Mouse (Mus musculus) right cerebral cortex, postnatal 10 days (tissue): Measurements from ENCODE around the gene Sox5.

Source experiments
- DNase-seq, 2 experiments: peaks; one replicate each; pipeline ENCODE4 v3.0.0; 2021; ENCODE audit warnings: low spot score in 2 of 2

Gene Sox5

DNA sequence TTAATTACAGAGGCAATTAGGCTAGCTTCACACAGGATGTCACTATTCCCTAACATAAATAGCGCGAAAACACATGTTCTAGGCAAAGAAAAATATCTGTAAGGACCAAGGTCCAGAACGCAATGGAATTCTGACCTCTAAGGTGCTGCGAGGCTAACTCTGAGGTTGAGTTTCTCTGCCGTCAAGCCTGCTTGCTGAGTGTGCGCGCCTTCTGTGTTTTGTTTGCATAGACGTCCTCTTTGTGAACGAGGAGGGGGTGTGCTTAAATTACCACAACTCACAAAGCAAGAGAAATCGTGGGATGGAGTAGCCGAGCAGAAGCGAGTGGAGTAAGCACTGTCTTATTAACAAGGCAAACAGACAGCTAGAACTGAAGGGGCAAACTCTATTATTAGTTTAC, 202.5 kb downstream of the Sox5 start:
- no peak for DNase-seq

DNA sequence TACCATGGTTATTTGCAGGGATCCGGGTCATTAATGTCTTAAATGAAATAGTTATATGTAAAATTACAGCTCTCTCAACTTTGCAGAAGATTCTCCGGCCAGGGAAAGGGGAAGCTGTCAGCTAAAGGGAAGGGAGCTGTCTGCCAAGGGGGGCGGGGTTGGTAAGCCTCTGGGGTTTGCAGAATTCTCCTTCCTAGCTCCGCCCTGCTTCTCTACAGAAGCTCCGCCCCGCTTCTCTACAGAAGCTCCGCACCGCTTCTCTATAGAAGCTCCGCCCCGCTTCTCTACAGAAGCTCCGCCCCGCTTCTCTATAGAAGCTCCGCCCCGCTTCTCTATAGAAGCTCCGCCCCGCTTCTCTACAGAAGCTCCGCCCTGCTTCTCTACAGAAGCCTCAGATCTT, 210.9 kb downstream of the Sox5 start:
- DNase-seq: no peak

DNA sequence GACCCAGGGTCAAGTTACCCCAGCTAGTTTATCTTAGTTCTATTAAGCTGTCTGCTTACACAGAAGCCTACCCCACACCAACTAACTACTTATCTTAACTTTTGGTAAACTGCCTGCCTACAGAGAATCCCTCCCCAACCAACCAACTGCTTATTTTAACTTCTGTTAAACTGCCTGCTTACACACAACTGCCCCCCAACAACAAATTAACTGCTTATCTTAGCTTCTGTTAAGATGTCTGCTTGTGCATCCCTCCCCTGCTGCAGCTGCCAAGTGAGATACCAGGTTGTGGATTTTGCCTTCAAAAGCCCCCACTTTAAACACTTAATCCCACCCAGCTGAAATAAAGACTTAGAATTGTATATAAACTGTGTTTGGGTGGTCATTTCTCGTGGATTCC, 215.9 kb downstream of the Sox5 start:
- DNase-seq: no peak

DNA sequence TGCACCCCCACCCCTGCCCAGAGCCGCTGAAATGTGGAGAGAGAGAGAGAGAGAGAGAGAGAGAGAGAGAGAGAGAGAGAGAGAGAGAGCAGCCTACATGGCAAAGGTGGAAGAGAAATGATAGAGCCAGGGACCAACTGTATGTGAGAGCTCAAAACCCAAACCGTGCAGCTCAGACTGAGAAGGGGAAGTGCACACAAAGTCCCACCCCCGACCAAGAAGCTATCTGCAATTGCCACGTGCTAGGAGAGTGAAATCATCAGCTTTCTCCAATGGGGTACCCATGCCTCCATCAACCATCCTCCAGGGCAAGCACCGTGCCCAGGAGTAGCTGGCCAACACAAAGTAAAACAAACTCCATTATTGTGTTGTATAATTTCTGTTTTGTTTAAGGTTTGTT, 220.1 kb downstream of the Sox5 start:
- DNase-seq: no peak

DNA sequence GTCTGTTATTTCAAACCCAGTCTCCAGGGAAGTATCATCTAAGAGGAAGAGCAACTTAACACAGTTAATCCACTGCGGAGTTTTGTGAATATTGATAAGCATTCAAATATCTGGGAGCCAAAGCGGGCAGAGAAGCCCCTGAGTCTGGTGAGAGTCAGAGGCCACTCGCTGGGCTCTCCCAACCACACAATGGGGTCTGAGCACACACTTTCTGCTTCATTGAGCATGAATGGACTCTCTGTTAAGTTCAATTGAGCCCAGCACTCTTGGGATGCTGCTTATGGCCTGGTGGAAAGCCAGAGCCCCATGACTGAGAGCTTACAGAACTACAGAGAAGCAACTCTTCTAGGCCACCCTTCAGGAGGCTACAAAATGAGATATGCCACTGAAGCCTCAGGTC, 221.6 kb downstream of the Sox5 start:
- DNase-seq: no peak

DNA sequence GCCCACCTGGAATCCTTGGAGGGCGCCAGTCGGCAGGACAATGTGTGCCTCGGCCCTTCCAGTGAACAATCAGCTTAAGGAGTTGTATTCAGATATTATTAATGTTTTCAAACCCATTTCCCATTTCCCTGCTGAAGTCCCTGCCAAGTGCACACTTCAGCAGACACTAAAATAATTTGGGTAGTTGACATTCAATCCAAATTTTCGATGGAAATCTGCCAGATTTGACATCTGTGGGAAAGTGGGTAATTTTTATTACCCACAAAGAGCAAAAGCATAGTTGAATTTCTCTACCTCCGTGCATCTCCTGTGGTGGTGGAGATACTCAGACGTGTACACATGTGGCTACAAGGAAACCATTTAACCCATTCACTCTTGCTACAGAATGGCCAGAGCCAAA, 228.3 kb downstream of the Sox5 start:
- DNase-seq: no peak

DNA sequence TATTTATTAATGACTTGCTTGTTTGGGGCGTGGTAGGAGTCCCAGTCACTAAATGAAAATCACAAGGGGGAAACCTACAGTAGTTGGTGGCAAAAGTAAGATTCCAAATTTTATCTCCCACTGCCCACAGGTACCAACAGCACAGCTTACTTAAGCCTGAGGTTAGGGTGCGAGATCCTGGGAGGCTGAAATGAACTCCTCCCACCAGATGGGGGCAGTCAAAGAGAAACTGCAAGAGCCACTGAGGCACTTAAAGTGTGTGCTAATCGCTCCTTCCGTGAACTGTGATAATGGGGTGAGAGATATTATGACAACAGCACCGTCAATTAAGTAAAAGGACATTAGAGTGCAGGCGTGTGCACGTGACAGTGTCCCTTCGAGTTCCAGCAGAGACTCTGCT, 232.8 kb downstream of the Sox5 start:
- DNase-seq: no peak

DNA sequence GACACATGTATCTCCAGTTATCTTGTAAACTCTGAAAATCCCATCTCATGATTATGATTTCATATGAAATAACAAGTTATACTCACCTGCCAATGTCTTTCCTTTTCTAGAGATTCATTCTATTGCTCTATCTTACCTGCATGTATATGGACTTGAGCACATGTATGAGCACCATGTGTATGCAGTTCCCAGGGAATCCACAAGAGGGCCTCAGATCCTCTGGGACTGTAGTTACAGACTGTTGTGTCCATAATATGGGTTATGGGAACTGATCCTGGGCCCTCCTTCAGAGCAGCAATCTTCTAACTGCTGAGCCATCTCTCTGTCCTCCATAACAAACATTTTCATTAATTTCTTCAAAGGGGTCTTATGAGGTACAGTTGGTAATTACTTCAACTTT, 234.6 kb downstream of the Sox5 start:
- no peak for DNase-seq

DNA sequence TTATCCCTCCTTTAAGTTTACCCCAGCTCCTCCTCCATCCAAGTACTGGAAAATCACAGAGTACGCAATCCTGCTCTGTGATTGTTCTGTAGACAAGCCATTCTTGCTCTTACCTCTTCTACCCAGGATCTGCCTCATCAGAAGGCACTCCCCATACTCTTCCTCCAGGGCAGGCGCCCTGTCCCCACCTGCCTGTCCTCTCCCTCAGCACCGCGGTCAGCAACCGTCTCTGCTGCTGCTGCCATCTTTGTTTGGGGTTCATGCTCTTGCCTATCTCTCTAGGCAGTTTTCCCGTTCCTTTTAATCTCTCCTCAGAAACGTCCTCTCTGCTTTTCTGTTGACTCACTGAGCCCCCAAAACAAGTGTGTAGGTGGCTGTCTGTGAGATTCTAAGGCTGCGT, 236.2 kb downstream of the Sox5 start:
- no peak for DNase-seq

DNA sequence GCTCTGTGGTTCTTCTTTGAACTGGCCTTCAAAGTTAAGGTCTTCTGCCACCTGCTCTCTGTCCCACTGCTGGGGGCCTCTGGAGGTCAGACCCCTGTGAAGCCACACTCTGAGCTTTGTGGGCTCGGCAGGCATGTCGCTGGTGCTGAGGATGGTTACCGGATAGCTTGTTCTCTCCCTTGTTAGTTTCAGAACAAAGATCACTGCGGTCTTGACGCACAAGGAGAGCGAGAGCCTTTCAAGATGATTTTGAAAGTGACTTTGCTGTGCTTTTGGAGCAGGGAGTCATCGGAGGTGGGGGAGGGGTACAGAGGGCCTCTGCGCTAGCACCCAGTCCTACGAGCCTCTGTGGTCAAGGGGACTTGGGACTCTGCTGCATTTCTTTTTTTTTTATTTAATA, 240.5 kb downstream of the Sox5 start:
- DNase-seq: no peak

DNA sequence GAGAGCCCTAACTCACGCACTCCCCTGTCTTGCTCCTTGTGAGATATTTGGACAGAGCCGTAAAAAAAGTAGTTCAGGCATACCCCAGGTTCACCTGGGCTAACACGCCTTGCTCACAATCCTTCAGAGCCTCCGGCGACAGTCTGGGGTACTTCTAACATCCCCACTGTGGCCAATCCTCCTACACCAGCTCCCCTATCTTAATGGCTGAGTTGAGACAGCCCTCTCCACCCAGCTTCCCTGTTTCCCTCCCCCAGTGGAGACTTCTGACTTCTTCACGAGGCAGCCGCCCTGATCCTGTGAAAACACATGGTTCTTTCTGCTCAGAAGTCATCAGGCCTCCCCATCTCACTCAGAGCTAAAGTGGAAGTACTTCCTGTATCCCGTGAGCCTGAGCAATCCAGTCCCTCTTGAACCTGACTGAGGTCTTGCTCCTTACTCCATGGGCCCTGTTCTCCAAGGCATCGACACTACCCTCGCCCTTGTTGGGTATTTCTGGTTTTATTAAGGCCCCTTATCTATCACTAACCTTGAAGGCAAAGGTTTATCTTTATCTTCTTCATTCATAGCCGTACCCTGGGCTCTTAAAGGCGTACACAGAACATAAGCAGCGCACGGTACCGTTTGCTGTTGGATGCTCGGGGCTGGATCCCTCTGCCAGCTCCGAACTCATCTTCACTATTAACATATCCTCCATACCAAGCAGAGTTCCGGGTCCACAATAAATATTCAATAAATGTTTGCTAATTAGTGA, 242.2 kb downstream of the Sox5 start:
- DNase-seq: no peak

DNA sequence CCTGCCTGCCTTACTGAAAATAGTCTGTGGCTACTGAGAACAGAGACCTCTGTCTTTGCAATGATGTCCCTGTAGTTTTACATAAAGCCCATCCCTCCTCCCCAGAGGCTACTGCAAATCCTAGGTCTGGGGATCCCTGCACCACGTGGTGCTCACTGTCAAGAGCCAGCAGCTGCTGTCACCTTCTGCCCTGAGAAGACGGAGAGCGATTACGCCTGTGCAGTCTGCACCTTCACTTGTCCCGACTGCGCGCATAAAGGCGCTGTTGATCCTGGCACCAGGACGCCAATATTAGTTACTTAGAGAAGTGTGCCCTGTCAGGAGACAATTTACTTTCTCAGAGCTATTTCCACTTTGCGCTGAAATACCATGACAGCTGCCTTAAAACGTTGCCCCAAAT, 258.3 kb downstream of the Sox5 start:
- no peak for DNase-seq

DNA sequence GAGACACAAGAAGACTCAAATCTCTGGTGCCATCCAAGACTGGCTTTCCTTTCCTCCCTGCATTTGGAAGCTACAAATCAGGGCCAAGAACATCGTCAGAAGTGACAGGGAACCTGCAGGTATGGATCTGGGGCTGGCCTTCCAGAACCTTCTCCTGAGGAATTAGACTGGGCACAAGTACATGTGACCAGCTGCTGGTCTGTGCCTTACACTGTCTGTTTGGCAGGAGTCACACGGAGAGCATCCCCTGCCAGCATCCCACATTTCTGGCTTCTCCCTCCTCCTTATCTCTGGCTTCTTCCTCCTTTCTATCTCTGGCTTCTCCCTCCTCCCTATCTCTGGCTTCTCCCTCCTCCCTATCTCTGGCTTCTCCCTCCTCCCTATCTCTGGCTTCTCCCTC, 263.0 kb downstream of the Sox5 start:
- no peak for DNase-seq

DNA sequence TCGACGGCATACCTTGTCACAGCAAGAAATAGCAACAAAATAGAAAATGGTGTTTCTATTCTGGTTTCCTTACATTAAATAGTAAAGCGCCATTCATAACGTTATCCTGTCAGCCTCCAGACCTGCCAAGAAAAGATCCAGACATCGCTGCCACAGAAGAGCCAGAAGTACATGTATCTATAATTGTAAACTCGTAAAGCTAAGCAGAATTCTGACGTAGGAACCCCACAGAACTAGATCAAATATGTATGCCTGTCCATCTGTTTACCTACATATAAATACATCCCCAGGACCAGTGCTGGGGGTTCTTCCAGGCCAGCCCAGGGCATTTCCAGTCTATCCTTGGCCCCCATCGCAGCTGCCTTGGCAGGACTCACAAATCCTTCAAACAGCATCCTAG, 265.9 kb downstream of the Sox5 start:
- DNase-seq: no peak

DNA sequence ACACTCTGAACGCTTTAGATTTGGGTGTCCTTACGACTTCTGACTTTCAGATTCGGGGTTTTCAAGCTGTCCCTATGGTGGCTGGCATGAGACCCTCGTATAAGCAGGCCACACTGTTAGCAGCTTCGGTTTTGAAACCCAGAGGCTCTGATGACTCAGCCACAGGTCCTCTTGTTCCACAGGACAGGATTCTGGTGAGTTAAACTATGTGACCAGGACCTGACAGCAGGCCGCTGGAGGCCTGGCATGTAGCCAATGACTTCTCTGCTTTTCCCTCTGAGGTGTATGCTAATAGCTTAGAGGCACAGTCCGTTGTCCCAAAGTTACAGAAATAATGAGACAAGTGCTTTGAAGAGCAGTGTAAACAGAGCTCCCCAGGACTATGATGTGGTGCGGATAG, 268.0 kb downstream of the Sox5 start:
- no peak for DNase-seq

DNA sequence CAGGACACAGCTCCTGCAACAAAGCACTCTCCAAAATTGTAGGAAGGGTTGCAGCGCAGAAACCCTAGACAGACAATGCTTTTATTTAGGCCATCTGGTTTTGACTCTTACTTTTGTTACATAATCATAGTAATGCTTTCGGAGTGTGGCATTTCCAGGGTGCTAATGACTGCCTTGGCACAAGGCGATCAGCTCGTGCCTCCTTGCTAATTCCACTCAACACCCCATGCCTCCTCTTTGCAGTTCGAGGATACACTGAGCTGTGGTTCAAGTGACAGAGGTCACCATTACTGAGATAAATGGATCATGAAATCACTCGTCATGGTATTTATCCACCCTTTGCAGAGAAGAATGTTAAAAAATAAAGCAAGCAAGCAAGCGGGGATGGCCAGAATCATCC, 269.9 kb downstream of the Sox5 start:
- DNase-seq: no peak

DNA sequence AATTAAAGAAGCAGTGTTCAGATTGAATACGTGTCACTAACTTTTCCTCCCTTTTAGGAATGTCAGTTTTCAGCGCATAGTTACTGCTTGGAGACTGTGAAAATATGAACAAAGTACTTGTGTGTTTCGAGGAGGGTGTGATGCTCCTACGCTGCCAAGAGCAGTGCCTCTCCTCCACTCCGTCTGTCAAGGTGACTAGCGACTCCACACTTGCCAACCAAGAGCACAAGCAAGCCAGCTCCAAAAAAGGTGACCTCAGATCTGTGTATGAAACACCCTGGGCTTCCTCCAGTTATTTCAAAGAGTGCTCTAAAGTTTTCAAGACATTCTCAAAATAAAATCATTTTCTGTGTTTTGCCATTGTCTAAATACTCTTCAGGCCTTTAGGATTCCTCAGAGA, 271.6 kb downstream of the Sox5 start:
- no peak for DNase-seq

DNA sequence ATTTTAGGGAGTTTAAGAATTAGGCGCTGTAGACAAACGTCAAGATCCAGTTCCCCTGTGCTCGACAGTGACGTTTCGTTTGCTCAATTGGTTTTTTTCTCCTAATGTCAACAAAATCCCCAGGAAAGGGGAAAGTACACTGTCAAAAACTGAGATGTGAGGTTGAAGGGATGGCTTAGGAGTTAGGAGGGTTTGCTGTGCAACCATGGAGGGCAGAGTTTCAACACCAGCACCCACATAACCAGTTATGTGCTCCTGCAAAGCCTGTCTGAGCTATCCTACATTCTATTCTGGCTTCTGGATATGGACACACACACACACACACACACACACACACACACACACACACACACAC, 277.6 kb downstream of the Sox5 start:
- no peak for DNase-seq

DNA sequence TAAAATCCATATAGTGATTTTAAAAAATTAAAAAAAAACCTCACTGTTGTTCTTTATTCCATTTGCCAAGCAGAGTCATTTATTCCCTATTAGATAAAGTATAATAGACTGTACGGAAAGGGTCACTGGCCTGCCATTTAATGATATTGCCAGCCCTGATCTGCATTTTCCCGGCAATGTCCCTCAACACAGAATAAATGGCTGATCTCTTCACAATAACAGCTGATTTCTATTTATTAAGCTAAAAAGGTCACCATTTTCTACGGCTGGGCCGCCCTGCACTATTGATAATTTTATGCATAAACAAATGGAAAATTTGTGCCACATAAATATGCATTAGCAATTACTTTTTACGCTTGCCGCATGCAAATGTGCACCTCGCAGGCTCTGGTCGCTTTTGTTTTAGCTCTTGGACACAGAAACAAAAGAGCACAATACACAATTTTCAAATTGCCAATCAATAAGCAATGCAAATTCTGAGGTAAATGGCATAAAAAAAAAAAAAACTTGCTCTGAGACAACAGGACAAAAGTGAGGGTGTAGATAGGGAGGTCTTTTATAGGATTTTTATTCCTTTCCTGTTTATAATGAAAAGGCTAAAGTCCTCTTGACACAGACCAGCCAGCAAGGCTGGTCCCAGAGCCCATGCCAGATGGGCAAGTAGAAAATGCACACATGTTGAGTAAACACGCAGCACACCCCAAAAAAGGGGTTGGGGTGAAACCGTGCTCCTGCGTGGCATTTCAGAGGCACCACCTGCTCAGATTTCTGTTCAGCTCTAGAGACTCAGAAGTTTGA, 278.2 kb downstream of the Sox5 start:
- DNase-seq: no peak

DNA sequence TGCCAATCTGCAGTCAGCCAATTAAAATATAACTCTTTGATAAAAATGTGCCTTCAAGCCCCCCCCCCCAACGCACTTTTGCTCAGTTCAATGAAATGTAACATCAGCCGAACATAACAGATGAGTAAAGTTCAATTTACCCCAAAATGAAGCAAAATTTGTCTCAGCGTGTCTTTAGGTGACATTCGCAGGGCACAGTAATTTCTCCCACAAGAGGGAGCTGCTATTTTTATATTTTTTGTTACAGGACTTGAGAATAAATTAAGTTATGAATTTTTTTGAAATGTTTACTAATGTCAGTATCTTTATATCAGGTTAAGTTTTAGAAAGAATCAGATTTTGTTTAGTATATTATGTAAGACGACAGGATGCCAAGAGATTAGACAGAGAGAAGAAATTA, 280.3 kb downstream of the Sox5 start:
- no peak for DNase-seq

DNA sequence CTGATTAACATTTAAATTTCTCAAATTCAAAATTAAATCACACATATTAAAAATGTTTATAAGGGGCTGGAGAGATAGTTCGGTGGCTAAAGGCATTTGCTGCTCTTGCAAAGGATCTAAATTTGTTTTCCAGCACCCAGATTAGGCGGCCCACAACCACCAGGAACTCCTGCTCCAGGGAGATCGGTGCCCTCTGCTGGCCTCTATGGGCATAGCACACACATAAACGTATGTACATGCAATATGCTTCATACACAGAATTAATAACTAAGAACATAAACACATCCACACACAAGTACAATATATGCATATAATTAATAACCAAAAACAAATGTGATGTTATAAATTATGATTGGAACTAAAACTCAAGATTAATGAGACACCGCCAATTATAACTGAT, 283.6 kb downstream of the Sox5 start:
- DNase-seq: no peak

DNA sequence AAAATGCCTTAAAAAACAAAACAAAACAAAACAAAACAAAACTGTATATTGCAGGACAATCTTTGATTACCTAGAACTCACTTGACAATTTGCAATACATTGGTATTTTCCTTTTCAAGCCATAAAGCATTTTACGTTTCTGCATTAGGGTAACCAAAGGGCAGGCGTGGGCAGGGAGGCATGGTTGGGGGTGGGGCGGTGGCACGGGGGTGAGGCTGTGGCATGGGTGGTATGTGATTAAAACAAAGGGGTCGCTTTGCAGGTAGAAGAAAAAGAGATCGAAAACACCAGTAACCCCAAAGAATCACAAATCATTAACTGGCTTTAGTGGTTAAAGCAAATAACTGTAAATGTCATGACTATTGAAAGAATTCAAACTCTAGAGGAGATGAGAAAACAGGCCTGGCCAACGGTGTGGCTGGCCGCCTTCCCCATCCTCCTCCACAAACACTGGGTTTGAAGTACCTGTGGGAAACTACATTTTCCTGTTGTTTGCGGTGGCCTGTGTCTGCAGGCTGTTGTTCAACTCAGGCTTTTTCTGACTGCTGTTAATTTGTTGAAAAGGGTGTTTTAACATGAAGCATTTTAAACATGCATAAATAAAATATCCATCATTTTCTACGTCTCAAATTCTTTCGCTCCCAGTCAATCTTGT, 289.9 kb downstream of the Sox5 start:
- DNase-seq: no peak

DNA sequence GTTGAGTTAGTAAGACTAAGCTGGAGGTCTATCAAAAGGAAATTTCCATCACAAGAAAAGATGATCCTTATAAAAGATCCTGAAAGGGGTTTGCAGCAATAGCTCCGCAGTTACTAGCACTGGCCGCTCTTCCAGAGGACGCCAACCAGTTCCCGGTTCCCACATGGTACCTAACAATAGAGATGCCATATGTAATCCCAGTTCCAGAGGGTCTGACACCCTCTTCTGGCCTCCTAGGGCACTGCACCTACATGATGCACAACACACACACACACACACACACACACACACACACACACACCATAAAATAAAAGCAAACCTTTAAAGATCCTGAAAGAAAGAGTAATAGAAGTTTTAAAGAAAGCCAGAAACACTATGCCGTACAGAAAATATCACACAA, 290.9 kb downstream of the Sox5 start:
- no peak for DNase-seq
